Mouse (Mus musculus): ENCODE data around the gene Ccnjl.
A peak's percentile ranks its signal among the peaks of the same experiment; 100 is the strongest.

Ccnjl gene

GRCm38 (mm10) chr11:43528683-43529499 is at the start of gene Ccnjl:
Gene Ccnjl, plus strand, starts transcription at chr11:43528784.
- DNase-seq (ENCODE audit: low spot score), result no peak

GRCm38 (mm10) chr11:43479376-43479775 is 49.2 kb upstream of the Ccnjl start:
- DNase-seq (ENCODE audit: low spot score), result no peak

- no peak for DNase-seq (ENCODE audit: low spot score)
Observed at GRCm38 (mm10) chr11:43480561-43480960, 48.0 kb upstream of the Ccnjl start.

- DNase-seq (ENCODE audit: low spot score), result no peak
Observed at GRCm38 (mm10) chr11:43481672-43482522, 46.7 kb upstream of the Ccnjl start.

- no peak for DNase-seq (ENCODE audit: low spot score)
Observed at GRCm38 (mm10) chr11:43483122-43483792, 45.3 kb upstream of the Ccnjl start.

GRCm38 (mm10) chr11:43484057-43484456 is 44.5 kb upstream of the Ccnjl start:
- DNase-seq (ENCODE audit: low spot score), result no peak

- no peak for DNase-seq (ENCODE audit: low spot score)
Observed at GRCm38 (mm10) chr11:43484652-43485051, 43.9 kb upstream of the Ccnjl start.

- no peak for DNase-seq (ENCODE audit: low spot score)
Observed at GRCm38 (mm10) chr11:43485855-43486254, 42.7 kb upstream of the Ccnjl start.

GRCm38 (mm10) chr11:43492663-43493062 is 35.9 kb upstream of the Ccnjl start:
- DNase-seq (ENCODE audit: low spot score), result peak; percentile 35

- DNase-seq (ENCODE audit: low spot score), result peak; percentile 23
Observed at GRCm38 (mm10) chr11:43493815-43494409, 34.7 kb upstream of the Ccnjl start.

GRCm38 (mm10) chr11:43495037-43495436 is 33.5 kb upstream of the Ccnjl start:
- no peak for DNase-seq (ENCODE audit: low spot score)

- DNase-seq (ENCODE audit: low spot score), result no peak
Observed at GRCm38 (mm10) chr11:43495532-43495931, 33.1 kb upstream of the Ccnjl start.

- no peak for DNase-seq (ENCODE audit: low spot score)
Observed at GRCm38 (mm10) chr11:43501256-43501655, 27.3 kb upstream of the Ccnjl start.

- no peak for DNase-seq (ENCODE audit: low spot score)
Observed at GRCm38 (mm10) chr11:43505188-43505587, 23.4 kb upstream of the Ccnjl start.

- DNase-seq (ENCODE audit: low spot score), result no peak
Observed at GRCm38 (mm10) chr11:43507976-43508375, 20.6 kb upstream of the Ccnjl start.

- DNase-seq (ENCODE audit: low spot score), result no peak
Observed at GRCm38 (mm10) chr11:43509878-43510277, 18.7 kb upstream of the Ccnjl start.

GRCm38 (mm10) chr11:43512661-43513190 is 15.9 kb upstream of the Ccnjl start:
- DNase-seq (ENCODE audit: low spot score), result no peak

- DNase-seq (ENCODE audit: low spot score), result no peak
Observed at GRCm38 (mm10) chr11:43516344-43517021, 12.1 kb upstream of the Ccnjl start.

- no peak for DNase-seq (ENCODE audit: low spot score)
Observed at GRCm38 (mm10) chr11:43517641-43518040, 10.9 kb upstream of the Ccnjl start.

GRCm38 (mm10) chr11:43518086-43518485 is 10.5 kb upstream of the Ccnjl start:
- no peak for DNase-seq (ENCODE audit: low spot score)

GRCm38 (mm10) chr11:43518821-43519220 is 9.8 kb upstream of the Ccnjl start:
- no peak for DNase-seq (ENCODE audit: low spot score)
